Mouse (Mus musculus): ENCODE measurements around the gene Shank2.

Shank2 gene

DNA sequence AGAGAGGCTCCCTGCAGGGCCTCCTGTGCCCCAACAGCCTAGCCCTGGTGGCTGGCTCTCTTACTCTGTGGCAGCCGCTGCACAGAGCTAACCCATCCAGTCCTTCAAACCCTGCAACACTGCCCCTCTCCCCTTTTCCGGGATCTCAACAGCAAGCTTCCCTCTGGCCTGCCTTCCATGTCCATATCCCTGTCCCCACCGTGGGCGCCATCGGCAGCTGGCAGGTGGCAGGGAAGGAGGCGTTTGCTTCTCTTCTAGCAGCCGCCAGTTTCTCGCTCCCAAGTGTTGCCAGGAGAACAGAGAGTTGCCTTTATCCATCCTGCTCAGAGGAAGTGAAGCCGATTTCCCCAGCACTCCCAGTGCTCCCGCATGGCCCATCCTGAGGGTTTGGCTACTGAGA lies 323.9 kb downstream of the Shank2 start:
- no peak for DNase-seq (ENCODE audit: low read depth, low spot score)

DNA sequence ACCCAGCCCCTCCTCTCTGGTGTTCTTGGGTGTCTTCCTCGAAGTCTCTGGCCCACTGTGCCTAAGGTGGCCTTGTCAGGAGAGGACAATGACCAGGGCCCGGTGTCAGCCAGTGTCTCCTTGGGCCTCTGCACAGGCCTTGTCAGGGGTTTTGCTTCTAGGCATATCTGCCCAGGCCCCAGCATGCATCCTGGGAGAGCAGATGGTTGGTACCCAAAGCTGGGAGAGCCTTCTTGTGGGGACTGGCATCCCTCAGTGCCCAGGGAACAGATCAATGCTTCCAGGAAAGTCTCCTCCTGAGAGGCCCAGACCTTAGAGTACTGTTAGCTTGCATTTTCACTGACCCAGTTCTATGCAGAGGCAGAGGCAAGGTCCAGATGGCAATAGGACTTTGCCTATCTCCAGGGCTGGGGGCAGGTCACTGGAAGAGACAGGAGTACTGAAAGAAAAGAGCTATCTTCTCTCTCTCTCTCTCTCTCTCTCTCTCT lies 327.7 kb downstream of the Shank2 start:
- no peak for DNase-seq (ENCODE audit: low read depth, low spot score)

DNA sequence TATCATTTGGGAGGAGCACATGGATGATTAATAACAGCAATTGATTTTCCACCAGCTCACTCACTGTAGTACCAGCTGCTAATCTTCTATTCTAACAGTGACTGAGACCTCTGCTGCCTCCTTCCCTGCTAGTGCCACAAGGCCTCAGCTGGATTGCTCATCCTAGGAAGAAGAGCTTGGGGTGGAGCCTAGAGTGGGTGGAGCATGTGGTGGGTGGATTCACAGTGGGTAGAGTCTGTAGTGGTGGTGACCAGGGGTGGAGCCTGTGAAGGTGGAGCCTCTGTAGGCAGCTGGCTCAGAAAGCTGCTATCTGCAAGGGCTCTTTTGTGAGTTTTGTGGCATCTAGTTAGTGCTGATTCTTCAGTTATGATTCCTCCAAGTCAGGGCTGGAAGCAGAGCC lies 334.9 kb downstream of the Shank2 start:
- peak; percentile 2 for DNase-seq (ENCODE audit: low read depth, low spot score)

DNA sequence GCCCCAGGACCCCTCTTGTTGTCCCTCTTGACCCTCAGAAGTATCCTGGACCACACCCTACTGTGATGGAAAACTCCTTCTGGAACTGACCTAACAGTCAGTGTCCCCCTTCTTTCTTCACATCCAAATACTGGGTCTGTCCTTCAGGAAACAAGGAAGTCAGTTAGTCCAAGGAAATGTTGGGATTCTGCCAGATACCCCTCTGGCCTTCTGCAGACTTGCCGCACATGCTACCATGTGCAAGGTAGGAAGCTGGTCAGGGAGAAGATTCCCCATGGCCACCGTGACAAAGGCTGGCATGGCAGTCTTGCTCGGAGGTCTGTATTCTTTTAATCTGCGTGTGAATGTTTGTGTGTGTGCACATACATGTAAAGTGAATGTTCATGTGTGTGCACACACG lies 337.0 kb downstream of the Shank2 start:
- no peak for DNase-seq (ENCODE audit: low read depth, low spot score)

DNA sequence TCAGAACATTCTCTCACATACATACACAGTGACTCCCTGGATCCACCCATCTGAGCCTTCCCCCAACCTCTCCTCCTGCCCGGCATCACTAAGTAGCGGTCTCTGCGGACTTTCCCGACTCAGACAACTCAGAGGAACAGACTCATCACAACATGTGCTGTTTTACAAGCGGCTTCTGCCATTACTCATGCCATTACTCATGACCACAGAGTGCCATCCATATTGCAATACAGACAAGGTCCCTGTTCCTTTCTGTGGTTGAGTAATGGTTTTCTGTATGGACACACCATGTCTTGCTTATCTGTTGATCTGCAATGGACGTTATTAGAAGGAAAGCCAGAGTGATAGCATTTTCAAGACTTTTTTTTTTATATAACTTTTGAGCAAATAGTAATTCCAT lies 338.6 kb downstream of the Shank2 start:
- DNase-seq (ENCODE audit: low read depth, low spot score) = no peak

DNA sequence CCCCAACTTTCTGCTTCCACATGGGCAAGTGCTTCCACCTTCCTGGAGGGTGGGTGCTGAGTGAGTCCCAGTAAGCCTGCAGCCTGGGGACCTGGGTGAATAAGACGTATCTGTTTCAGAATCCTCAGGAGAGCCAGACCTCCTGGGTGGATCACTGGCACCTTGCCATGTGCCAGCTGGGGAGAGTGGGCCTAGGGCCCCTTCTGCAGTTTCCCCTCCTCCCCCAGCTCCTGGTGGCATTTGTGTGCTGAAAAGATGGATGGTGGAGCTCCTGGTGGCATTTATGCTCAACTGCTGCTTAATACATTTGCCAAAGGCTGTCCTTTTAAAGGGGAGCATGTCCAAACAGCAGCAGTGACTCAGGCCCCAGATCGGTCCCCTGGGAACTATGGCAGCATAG lies 364.4 kb downstream of the Shank2 start:
- no peak for DNase-seq (ENCODE audit: low read depth, low spot score)

DNA sequence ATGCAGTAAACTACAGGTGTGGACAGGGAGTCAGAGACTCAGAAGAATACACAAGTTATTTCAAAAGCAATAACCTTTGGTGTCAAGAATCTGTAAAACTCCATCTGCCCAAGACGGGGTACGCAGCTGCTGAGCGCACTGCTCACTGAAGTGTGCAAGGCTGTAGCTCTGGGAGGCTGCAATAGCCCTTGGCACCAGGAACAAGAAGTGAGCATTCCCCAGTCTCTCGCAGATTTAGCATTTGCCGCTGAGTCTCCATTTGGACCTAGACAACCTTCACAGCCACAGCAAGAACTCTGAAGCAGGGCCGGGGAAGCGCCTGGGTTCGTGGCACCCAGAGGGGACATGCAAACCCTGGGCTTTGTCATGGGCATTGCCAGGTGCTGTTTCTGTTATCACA lies 371.3 kb downstream of the Shank2 start:
- DNase-seq (ENCODE audit: low read depth, low spot score) = no peak

DNA sequence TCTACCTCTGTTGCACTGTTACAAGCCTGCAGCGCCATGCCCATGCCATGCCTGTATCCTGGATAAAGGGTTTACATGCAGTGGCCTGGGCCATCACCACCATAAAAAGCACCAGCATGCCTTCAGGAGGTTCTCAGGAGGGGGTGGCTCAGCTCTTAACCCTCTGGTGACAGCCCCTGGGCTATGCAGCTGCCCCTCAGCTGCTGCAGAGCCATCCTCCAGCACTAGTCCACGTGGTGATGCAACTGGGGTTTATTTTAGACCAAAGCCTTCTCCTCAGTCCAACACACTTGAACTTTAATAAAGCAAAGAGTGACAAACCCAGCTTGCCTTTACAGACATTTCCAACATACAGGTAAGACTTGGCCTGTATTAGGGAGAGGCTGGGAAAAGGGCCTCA lies 373.8 kb downstream of the Shank2 start:
- DNase-seq (ENCODE audit: low read depth, low spot score) = no peak

DNA sequence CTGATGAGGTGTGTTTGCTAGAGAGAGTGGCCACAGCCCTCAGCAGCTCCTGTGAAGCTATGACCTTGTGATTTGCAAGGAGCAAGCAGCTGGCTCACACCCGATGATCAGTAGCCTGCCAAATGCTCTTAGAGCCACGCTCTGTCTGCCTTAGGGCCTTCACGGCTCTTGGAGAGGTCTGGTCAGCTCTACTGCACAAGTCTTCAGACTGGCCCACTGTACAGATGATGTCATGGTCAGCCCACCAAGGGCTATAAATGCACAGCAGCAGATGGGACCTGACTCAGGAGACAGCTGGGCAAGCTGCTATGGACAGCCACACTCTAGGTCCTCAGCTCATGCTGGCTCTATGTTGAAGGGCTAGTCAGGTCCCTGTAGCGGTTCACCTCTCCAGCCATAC lies 376.5 kb downstream of the Shank2 start:
- DNase-seq (ENCODE audit: low read depth, low spot score) = peak; percentile 8

DNA sequence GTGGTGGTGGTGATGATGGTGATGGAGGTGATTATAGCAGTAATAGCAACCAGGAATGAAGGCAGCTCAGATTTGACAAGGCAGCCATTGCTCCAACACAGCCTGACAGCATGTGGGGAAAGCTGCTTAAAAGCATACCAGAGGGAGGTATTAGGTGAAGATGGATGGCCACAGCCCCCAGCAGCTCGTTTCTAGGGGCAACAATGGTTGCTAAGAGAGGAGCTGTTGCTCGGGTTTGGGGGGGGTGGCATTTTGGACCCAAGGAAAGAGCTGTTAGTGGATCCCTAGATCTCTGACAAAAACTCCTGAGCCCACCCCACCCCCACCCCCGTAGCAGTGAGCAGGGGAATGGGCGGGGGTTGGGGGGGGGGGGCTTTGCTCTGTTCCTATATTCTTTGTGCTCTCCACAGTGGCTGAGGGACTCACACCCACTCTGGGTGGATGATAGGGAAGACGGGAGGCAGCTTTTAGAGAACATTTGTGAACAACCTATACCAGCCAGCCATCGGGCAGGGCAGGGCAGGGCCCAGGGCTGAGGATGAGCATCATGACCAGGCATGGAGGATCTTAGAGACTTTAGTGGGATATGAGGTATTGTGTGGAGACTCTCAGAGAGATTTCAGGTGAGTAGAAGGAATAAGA lies 377.6 kb downstream of the Shank2 start:
- DNase-seq (ENCODE audit: low read depth, low spot score) = peak; percentile 47

DNA sequence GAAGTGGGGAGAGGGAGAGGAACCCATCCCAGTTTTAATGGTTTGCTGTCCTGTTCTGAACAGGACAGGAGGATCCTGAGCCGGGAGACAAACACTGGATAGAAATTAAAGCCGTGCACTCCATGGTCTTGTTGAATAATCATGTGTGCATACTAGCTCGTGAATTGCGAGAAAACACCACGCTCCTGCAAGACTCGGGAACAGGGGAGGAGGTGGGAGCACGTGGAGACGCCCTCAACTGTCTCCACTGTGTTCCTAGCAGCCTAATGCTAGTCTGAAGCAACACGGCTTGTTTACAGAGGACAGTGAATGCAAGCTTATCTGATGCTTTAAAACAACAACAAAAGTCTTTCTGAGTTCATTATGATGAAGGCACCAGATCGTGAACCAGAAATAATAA lies 379.9 kb downstream of the Shank2 start:
- no peak for DNase-seq (ENCODE audit: low read depth, low spot score)

DNA sequence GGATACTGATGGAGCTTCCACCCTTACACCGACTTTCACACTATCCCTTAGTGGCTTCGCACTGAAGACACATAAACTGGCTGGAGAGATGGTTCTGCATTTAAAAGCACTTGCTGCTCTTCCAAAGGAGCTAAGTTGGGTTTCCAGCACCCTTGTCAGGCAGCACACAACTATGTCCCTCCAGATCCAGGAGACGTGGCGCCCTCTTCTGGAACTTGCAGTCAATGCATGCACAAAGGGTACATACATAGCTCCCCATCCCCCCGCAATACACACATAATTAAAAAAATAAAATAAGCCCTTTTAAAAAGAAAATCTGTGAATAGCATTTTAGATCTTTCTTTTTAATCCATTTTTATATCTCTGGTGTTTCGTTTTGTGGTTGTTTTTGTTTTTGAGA lies 385.8 kb downstream of the Shank2 start:
- no peak for DNase-seq (ENCODE audit: low read depth, low spot score)

DNA sequence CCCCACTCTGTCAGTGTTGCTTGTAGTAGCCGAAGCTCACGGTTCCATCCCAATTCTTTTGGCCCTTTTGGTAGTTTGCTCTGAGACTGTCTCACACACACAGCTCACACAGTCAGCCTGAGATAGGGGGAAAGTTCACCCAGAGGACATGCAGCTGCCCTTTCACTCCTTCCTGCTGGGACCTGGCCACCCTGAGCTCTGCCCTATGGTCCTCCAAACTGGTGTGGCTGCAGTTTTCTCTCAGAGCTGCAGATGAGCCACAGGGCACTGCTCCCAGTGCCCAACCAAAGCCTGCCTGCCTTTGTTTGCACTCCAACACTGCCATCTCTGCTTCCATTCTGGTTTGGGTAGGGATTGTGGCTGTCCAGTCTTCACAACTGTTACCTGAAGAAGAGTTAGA lies 388.0 kb downstream of the Shank2 start:
- no peak for DNase-seq (ENCODE audit: low read depth, low spot score)

DNA sequence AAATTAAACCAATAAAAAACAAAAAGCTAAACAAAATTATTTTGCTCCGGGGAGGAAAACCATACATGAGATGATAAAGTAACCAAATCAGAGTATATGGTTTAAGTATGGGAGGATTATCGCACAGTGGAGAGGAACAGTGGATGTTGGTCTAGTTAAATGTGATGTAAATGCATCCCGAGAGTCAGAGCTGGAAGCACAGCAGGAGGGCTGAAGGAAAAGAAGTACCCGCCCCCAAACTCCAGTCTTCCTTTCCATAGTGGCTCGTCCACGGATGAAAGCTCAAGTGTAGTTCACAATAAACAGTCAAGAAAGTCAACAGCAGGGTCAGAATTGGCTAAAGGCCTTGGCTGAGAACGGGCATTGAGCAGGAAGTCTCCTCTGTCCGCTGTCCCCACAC lies 388.9 kb downstream of the Shank2 start:
- no peak for DNase-seq (ENCODE audit: low read depth, low spot score)

DNA sequence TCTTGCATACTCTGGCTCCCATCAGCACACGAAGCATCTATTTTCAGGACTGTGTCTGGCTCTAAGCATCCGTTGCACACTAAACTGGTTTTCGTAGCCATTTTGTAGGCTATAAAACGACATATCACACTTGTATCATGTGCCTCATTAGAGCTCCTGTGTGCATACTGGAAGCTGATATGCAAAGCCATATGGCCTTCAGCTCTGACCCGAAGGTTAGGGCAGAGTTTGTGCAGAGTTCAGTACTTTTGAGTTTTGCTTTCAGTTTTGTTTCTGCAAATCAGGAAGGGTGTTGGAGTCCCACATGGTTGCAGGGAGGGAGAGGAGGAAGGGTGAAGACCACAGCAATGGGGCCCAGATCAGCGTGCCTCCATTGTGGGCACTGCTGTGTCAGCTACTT lies 390.0 kb downstream of the Shank2 start:
- no peak for DNase-seq (ENCODE audit: low read depth, low spot score)

DNA sequence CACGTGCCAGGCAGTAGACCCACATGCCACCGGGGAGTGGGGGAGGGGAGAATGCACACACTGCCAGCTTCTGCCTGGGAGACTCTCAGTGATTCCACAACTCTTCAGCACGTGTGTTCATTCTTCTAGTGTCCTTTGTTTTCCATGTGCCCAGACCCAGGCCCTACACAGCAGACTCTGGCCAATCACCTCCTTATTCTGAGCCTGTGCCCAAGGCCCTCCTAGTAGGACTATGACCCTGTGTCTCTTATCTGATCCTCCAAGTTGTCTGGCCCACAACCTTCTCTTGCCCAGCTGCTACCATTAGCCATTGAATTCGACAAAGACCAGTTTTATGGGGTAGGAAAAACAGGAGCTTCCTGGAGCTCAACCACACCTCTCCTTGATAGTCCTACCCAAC lies 400.8 kb downstream of the Shank2 start:
- DNase-seq (ENCODE audit: low read depth, low spot score) = no peak

DNA sequence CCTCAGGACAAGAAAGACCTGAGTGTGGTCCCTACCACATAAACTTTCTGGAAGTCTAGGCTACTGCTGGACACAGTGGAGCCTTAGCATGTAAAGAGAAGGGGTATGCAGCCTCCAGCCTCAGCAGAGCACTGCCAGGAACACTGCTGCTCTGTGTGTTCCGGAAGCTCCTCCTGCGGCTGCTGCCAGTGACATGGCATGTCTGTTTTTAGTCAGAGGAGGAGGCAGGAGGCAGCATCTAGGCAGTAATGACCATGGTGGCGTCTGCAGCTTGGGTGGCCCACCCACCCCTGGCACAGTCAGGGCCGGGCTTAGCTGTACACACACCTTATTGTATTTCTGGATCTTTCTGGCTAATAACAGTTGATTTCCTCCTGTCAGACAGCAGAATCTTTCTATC lies 405.9 kb downstream of the Shank2 start:
- no peak for DNase-seq (ENCODE audit: low read depth, low spot score)

DNA sequence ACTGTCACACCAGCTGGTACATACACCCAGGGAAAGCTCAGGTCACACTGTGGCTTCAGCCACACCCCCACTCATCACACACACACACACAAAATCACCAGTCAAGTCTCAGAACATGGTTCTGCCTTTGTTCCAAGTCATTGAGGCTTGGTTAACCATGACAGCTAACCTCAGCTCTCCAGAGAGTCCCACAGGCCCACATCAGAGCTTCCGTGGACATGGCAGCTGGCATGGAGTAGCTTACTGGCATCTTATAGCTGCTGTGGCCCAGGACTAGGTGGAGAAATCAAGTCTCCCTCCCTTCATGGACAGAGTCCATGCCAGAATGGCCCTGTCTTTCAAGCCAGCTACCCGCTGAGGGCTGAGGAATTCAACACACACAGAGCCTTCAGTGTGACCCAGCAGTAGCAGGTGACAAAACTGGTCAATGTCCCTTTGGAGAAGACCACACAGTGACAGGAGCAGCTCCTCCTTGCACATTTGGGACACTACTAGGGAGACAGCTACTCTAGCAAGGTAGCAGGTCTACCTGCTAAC lies 406.8 kb downstream of the Shank2 start:
- no peak for DNase-seq (ENCODE audit: low read depth, low spot score)

DNA sequence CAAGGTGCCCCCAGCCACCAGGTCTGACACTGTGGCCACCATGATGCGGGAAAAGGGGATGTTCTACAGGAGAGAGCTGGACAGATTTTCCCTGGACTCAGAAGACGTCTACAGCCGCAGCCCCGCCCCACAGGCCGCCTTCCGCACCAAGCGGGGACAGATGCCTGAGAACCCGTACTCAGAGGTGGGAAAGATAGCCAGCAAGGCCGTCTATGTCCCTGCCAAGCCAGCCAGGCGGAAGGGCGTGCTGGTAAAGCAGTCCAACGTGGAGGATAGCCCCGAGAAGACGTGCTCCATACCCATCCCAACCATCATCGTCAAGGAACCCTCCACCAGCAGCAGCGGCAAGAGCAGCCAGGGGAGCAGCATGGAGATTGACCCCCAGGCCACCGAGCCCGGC lies 408.0 kb downstream of the Shank2 start:
- DNase-seq (ENCODE audit: low read depth, low spot score) = no peak

DNA sequence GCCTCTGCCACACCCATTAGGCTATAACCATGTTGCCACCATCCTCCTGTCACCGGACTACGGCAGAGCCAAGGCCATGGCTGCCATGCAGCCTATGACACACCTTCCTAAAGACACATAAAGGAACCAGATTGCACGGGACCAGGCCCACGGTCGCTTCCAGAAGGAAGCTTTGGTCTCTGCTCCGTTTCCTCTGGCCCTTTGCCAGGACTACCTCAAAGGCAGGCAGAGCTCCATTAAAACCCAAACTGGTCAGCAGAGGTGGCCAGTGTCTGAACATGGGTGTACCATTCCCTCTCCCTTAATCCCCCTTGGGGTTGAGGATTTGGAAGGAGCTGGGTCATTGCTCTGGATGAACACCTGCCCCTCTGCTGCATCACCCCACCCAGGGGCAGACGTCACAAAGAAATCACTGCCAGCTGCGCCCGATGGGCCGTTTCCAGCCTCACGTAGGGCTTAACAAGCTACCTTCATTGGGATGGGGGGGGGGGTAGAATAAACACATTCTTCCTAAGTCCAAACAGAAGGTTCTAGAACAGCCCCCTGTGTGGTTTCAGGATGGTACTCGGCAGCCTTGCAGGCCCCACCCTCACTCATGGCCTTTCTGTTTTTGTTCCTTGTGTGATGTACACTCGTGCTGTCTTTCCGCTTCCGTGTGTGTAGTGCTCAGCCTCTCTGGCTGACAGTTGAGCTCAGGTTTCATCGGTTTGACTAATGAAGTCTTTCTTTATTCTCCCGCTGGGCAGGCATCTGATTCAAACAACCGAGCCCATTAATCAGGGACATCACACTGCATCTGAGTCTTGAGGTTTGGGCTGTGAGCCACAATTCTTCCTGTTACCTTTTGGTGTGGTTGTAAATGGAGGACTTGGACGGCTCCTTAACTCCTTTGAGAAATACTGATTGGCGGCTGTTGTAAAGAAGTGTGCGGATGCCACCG lies 410.5 kb downstream of the Shank2 start:
- DNase-seq (ENCODE audit: low read depth, low spot score) = peak; percentile 50

DNA sequence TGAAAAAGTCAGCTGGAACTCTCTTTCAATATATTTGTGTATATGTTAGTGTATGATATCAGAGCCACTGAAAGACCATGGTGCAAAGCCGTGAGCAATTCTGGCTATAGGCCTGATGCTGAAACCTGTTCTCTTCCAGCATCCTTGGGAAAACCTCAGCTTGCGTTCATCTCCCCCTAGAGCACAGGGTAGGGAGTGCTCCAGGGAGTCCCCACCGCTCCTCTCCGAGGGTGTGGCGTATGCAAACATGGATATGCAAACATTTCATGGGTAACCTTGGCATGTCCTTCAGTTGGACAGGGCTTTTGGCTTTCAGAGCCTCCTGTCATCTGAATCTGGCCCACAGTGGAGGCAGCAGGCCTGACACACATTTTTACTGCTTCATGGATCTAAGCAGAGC lies 412.9 kb downstream of the Shank2 start:
- DNase-seq (ENCODE audit: low read depth, low spot score) = no peak

DNA sequence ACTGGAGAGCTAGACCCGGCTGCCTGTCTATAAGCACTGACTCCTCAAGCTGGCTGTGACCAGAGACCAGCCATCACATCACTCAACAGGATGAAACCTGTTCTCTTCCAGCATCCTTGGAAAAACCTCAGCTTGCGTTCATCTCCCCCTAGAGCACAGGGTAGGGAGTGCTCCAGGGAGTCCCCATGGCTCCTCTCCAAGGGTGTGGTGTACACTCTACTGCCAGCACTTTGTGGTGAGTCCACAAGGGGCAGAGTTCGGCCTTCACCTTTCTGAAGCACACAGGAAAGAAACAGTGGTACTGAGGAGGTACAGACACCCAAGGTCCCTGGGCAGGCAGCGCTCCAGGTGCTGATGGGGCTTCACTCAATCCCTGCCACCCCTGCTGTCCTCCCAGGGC lies 414.1 kb downstream of the Shank2 start:
- no peak for DNase-seq (ENCODE audit: low read depth, low spot score)

DNA sequence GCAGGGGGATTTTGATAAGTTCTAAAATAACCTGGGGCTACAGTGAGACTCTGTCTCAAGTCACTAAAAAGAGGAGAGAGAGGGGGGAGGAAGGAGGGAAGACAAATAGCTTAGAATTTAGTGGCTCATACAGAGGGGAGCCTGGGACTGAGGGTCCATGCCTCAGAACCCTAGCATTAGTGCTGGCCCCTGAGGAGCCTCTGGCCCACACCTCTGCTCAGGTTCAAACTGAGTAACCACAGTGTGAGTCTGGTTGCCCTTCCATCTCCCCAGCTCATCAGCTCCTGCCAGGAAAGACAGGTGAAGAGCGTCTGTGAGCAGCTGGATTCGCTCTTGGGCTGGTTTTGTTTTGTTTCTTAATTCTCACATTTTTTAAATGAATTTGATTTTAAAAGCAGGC lies 415.5 kb downstream of the Shank2 start:
- no peak for DNase-seq (ENCODE audit: low read depth, low spot score)

Measured in mesoderm, embryonic 11.5 days (tissue).